Mouse (Mus musculus) liver, embryonic 14.5 days (tissue): ENCODE data around the gene Lekr1.

Experiments used
- CTCF ChIP-seq: IDR thresholded peaks from 2 replicates; pipeline ENCODE4 v1.5.1; 2016; ENCODE audit warnings: antibody characterized with exemption, low read depth, control low read depth
- EP300 ChIP-seq: IDR thresholded peaks from 2 replicates; pipeline ENCODE4 v1.6.1; 2016; ENCODE audit warnings: antibody characterized with exemption, low read depth

DNA sequence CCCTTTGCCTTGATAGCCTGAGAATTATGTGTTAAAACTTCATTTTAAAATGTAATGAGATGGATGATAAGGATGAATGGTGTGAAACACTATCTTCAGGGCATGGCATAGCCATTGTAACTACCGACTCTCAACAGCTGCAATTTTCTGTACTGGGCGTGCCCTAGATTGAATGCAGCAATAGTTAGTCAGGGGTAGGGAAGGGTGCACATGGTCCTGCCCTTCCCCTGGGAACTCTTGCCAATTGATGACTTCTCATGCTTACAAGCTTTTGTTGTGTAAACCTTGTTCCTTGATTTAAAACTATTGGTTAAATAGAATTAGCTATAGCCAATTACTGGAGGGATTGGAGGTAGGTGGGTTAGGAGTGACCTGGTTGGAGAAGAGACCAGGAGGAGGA, 23.1 kb upstream of the Lekr1 start:
- no peak for TF ChIP-seq CTCF
- no peak for TF ChIP-seq EP300
